Mouse (Mus musculus) c-Kit-positive CD71-negative TER-119-negative erythroid progenitor cells, embryonic 14.5 days (primary cell): ENCODE measurements around the gene Gramd1a.

Experiments
- DNase-seq: peaks from one replicate; pipeline ENCODE4 v3.0.0-alpha.2; 2013; ENCODE audit warnings: low read depth

The Gramd1a gene

GRCm38 (mm10) chr7:31123697-31124096 lies 32.0 kb downstream of the Gramd1a start:
- DNase-seq, result no peak

- DNase-seq, result no peak
Measured at GRCm38 (mm10) chr7:31122641-31123631, 32.8 kb downstream of the Gramd1a start.

- no peak for DNase-seq
Measured at GRCm38 (mm10) chr7:31119556-31119955, 36.1 kb downstream of the Gramd1a start.

GRCm38 (mm10) chr7:31118486-31118885 lies 37.2 kb downstream of the Gramd1a start:
- no peak for DNase-seq

DNA sequence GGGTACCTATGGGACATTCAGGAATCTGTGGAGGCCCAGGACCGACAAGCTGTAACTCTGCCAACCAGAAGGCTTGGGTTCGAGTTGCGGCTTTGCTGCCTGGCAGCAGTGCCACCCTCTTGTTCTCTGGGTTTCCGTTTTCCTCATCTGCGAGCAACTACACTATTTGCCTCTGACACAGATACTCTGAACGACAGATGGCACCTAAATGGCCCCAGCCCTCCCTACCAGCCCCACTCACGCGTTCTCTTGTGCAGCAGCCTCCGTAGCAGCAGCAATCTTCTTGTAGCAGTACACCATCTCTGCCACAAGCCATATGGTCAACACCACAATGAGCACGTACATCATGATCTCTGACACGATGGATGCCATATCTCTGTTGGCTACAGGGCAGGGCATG lies 38.2 kb downstream of the Gramd1a start:
- no peak for DNase-seq

GRCm38 (mm10) chr7:31116721-31117145 lies 39.0 kb downstream of the Gramd1a start:
- DNase-seq, result no peak

- no peak for DNase-seq
Measured at GRCm38 (mm10) chr7:31115587-31116043, 40.1 kb downstream of the Gramd1a start.

GRCm38 (mm10) chr7:31115182-31115581 lies 40.5 kb downstream of the Gramd1a start, which contains the start of gene Hpn:
Gene Hpn, minus strand, starts transcription at chr7:31115290.
- no peak for DNase-seq

GRCm38 (mm10) chr7:31114646-31115045 lies 41.0 kb downstream of the Gramd1a start:
- no peak for DNase-seq

GRCm38 (mm10) chr7:31113800-31114199 lies 41.9 kb downstream of the Gramd1a start:
- DNase-seq, result no peak

DNA sequence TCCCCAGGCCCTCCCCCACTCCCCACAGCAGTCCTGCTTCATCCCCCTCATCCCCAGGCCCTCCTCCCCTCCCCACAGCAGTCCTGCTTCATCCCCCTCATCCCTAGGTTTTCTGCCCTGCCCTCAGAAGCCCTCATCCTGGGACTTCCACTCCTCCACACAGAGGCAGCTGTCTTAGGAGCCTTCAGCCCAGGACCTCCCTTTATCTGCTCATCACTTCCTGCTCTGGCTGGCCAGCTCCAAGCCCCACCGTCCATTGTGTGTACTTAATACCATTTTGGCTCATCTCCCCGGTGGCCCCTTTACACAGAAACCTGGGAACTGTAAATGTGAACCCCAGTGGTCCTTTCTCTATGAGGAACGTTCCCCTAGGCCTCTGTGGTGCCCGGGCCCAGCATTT lies 43.7 kb downstream of the Gramd1a start:
- no peak for DNase-seq

- DNase-seq, result no peak
Measured at GRCm38 (mm10) chr7:31110861-31111385, 44.8 kb downstream of the Gramd1a start.

DNA sequence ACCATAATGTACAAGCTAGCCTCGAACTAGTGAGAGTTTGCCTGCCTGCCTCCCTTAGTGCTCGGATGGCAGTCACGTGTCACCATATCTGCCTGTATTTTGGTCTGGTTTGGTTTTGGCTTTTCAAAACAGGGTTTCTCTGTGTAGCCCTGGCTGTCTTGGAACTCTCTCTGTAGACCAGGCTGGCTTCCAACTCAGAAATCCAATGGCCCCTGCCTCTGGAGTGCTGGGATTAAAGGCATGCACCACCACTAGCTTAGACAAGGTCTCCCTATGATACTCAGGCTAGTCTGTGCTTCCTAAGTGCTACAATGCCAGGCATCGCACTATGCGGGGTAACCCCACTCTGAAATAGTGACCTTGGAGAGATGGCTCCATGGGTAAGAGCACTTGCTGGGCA lies 45.9 kb downstream of the Gramd1a start:
- no peak for DNase-seq

DNA sequence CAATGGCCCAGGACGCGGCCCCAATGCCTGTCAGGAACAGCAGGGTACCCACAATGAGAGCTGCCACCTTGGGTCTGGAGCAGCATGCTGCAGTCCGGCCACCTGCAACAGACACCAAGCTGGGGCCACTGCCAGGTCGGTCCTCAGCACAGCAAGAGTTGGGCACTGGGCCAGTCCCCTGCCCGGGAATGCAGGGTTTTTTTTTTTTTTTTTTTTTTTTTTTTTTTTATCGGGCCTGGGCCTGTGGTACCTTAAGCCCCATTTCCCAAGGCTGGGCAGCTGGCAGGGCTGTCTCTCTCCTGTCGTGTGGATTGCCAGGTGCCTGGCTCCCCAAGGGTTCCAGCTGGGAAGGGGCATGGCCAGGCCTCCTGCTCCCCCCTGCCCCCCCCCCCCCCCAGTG lies 46.6 kb downstream of the Gramd1a start:
- no peak for DNase-seq

- no peak for DNase-seq
Measured at GRCm38 (mm10) chr7:31107781-31108180, 47.9 kb downstream of the Gramd1a start.

DNA sequence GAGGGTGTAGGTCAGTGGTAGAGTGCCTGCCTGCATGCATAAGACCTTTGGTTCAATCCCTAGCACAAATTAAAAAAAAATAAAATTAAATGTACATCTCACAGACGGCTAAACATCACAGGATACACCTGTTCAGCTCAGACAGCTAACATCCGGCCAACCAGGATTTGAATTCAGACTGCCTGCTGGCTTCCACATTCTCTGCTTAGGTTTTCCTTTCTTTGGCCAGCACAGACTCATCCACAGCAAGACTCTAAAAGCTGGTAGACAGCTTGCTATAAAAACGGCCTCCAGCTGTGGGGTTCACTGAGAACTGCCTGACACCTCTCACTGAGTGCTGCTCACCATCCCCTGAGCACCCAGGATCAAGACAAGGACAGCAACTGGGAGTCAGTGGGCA lies 49.5 kb downstream of the Gramd1a start:
- DNase-seq, result no peak

DNA sequence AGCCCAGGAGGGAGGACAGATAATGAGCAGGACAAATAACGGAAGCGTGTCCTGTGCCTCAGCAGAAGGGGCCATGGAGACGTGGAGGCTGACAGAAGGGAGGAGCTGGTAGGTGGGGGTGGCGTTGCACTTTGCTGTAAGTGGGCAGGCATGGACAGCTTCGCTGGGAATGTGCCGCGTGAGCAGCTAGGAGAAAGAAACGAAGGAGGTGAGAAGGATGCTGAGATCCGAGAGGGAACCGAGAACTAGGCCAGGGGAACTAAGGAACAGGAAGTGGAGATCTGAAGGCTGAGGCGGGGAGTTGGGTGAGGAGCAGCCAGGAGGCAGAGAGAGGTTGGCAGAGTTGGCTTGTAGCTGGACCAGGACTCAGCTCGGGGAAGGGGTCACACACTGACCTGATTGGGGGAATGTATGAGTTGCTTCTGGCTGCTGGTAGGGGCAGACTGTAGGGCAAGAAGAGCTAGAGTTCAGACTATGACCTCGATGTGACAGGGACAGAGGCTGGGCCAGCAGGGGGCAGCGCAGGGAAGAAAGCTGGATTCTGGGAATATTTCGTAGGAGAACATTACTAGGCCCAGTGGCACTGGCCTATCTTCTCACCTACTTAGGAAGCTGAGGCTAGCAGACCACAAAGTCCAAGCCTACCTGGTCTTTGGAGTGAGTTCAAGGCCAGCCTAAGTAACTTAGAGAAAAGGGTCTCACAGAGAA lies 50.5 kb downstream of the Gramd1a start:
- DNase-seq, result no peak

GRCm38 (mm10) chr7:31100786-31101185 lies 54.9 kb downstream of the Gramd1a start:
- DNase-seq, result no peak

GRCm38 (mm10) chr7:31099612-31099982 lies 56.1 kb downstream of the Gramd1a start:
- DNase-seq, result no peak

DNA sequence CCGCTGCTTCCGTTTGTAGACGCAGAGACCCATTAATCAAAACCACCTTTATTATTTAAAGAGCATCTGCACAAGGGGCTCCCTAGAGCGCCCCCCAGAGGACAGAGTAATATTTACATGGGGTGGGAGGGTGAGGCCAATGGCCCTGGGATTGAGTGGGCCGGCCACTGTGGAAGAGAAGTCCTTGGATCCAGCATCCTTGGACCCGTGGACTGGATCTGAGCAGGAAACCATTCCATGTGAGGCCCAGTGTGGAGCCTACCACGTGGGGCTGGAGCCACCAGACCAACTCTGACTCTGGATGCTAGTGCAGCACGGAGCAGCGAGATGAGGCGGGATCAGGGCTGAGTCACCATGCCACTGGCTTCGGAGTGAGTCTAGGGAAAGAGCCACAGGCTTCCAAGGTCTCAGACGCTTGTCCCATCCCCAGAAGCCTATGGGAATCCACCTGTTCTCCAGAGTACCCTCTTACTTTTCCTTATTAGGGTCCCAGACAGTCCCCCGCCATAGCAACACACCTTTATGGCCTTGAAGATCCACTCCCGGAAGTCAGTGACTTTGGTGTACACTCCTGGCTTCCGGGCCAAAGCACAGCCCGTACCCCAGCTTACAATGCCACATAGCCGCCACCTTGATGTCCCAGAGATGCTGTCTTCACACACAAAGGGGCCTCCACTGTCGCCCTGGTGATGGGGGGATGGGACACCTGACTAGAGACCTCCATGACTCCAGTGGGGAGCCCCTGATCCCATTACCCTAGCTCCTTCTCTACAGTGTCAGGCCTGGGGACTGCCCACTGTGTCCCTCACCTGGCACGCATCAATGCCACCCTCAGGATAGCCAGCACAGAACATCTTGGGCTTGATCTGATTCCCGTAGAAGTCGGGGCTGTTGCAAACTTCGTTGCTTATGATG lies 56.7 kb downstream of the Gramd1a start:
- no peak for DNase-seq

GRCm38 (mm10) chr7:31097583-31098248 lies 58.0 kb downstream of the Gramd1a start:
- DNase-seq, result peak; percentile 87
